Mouse (Mus musculus): ENCODE data around the gene Gm14139.
"Not testable (repeated sequence)": the region's sequence is repeated elsewhere in the genome, so short reads cannot be mapped to it uniquely, and the experiment has no call there.

Gene Gm14139

GRCm38 (mm10) chr2:150181570-150181999, at the start of gene Gm14139:
TSS of gene Gm14139 (plus strand) at chr2:150181755.
- DNase-seq, result not testable (repeated sequence)

GRCm38 (mm10) chr2:150132002-150132401, 49.6 kb upstream of the Gm14139 start:
- DNase-seq, result not testable (repeated sequence)

GRCm38 (mm10) chr2:150132773-150133172, 48.8 kb upstream of the Gm14139 start:
- no peak for DNase-seq

- peak; percentile 91 for DNase-seq
Measured at GRCm38 (mm10) chr2:150136435-150136897, 45.1 kb upstream of the Gm14139 start, which contains the start of gene Zfp120. TSS of gene Zfp120 (minus strand) at chr2:150136708.

- DNase-seq, result no peak
Measured at GRCm38 (mm10) chr2:150166703-150167102, 14.9 kb upstream of the Gm14139 start.

- DNase-seq, result no peak
Measured at GRCm38 (mm10) chr2:150173833-150174232, 7.7 kb upstream of the Gm14139 start.

- not testable (repeated sequence) for DNase-seq
Measured at GRCm38 (mm10) chr2:150179579-150179978, 2.0 kb upstream of the Gm14139 start, which contains the start of gene Gm10770. TSS of gene Gm10770 (minus strand) at chr2:150179679.

GRCm38 (mm10) chr2:150181046-150181445, 509 bp upstream of the Gm14139 start:
- DNase-seq, result not testable (repeated sequence)

GRCm38 (mm10) chr2:150217600-150218362, 36.2 kb downstream of the Gm14139 start, which contains the start of gene Zfp937:
TSS of gene Zfp937 (plus strand) at chr2:150218073.
- peak; percentile 84 for DNase-seq

GRCm38 (mm10) chr2:150218363-150218725, 36.8 kb downstream of the Gm14139 start:
- DNase-seq, result not testable (repeated sequence)

GRCm38 (mm10) chr2:150223263-150223662, 41.7 kb downstream of the Gm14139 start:
- DNase-seq, result not testable (repeated sequence)

All from lung, postnatal 10 days (tissue).